Mouse (Mus musculus) E14TG2a.4 (cell line): ENCODE results near the gene Kcna5.
A peak's percentile ranks its signal among the peaks of the same experiment; 100 is the strongest.

Source experiments
- H3K27me3 ChIP-seq: 2 replicates; pipeline ENCODE4 v1.6.1; 2014; ENCODE audit warnings: low read length, control low read depth; ENCODE audit not compliant: insufficient read depth
- H3K36me3 ChIP-seq: 2 replicates; pipeline ENCODE4 v1.6.1; 2014; ENCODE audit warnings: low read length, control low read depth; ENCODE audit not compliant: insufficient read depth
- H3K4me1 ChIP-seq: replicated peaks from 2 replicates; pipeline ENCODE4 v1.6.1; 2014; ENCODE audit warnings: low read depth, low read length, control low read depth
- H3K4me3 ChIP-seq: replicated peaks from 2 replicates; pipeline ENCODE4 v1.5.1; 2014; ENCODE audit warnings: mild to moderate bottlenecking, low read length
- H3K9me3 ChIP-seq: 2 replicates; pipeline ENCODE4 v1.6.1; 2014; ENCODE audit warnings: low read length, control low read depth
- CTCF ChIP-seq: conservative IDR thresholded peaks from 2 replicates; pipeline ENCODE4 v1.5.1; 2014; ENCODE audit warnings: low read length
- NANOG ChIP-seq: IDR thresholded peaks from 2 replicates; pipeline ENCODE4 v1.6.1; 2014; ENCODE audit warnings: borderline replicate concordance, low read length, mixed read lengths
- POU5F1 ChIP-seq: IDR thresholded peaks from 2 replicates; pipeline ENCODE4 v1.6.1; 2014; ENCODE audit warnings: low read length, borderline replicate concordance

The Kcna5 gene

GRCm38 (mm10) chr6:126568046-126568830, 33.0 kb upstream of the Kcna5 start:
- Histone ChIP-seq H3K36me3 (no peaks in the 10 kb centered on the region), H3K27me3 (peaks cover 4% of the 10 kb centered on the region; the same call in 1 of the 2 replicates), H3K4me3 (no peak overlapping the region), H3K4me1 (no peaks in the 10 kb centered on the region), H3K9me3 (peaks cover 19% of the 10 kb centered on the region)
- TF ChIP-seq CTCF = no peak
- no peak for TF ChIP-seq POU5F1
- no peak for TF ChIP-seq NANOG

GRCm38 (mm10) chr6:126567326-126567725, 32.1 kb upstream of the Kcna5 start:
- no peak for TF ChIP-seq CTCF
- TF ChIP-seq POU5F1 = no peak
- TF ChIP-seq NANOG = no peak

GRCm38 (mm10) chr6:126564376-126564775, 29.2 kb upstream of the Kcna5 start:
- no peaks in the 10 kb centered on the region for H3K36me3 ChIP-seq
- H3K9me3 ChIP-seq = peaks cover 19% of the 10 kb centered on the region
- no peaks in the 10 kb centered on the region for H3K4me1 ChIP-seq
- H3K27me3 ChIP-seq = peaks cover 9% of the 10 kb centered on the region
- TF ChIP-seq POU5F1 (no peak), CTCF (no peak), NANOG (no peak)
- H3K4me3 ChIP-seq = no peak overlapping the region

More at GRCm38 (mm10) chr6:126567326-126567725, 32.1 kb upstream of the Kcna5 start:
- H3K4me1 ChIP-seq = no peaks in the 10 kb centered on the region
- H3K4me3 ChIP-seq = no peak overlapping the region
- peaks cover 19% of the 10 kb centered on the region for H3K9me3 ChIP-seq
- no peaks in the 10 kb centered on the region for H3K36me3 ChIP-seq
- peaks cover 4% of the 10 kb centered on the region; the same call in 1 of the 2 replicates for H3K27me3 ChIP-seq

GRCm38 (mm10) chr6:126563898-126564297, 28.7 kb upstream of the Kcna5 start:
- H3K4me3 ChIP-seq = no peak overlapping the region
- H3K36me3 ChIP-seq = no peaks in the 10 kb centered on the region
- H3K27me3 ChIP-seq = peaks cover 9% of the 10 kb centered on the region
- H3K9me3 ChIP-seq = peaks cover 19% of the 10 kb centered on the region
- TF ChIP-seq POU5F1 (no peak), NANOG (no peak), CTCF (peak; percentile 78)
- H3K4me1 ChIP-seq = no peaks in the 10 kb centered on the region

GRCm38 (mm10) chr6:126561702-126562101, 26.5 kb upstream of the Kcna5 start:
- H3K9me3 ChIP-seq = peaks cover 16% of the 10 kb centered on the region

GRCm38 (mm10) chr6:126560696-126561095, 25.5 kb upstream of the Kcna5 start:
- Histone ChIP-seq H3K27me3 (peaks cover 9% of the 10 kb centered on the region), H3K36me3 (no peaks in the 10 kb centered on the region), H3K4me1 (no peaks in the 10 kb centered on the region), H3K9me3 (peaks cover 11% of the 10 kb centered on the region), H3K4me3 (no peak overlapping the region)
- no peak for TF ChIP-seq NANOG
- TF ChIP-seq POU5F1 = no peak
- no peak for TF ChIP-seq CTCF

More at GRCm38 (mm10) chr6:126561702-126562101, 26.5 kb upstream of the Kcna5 start:
- no peaks in the 10 kb centered on the region for H3K4me1 ChIP-seq
- H3K4me3 ChIP-seq = no peak overlapping the region
- peak; percentile 33 for TF ChIP-seq CTCF
- no peak for TF ChIP-seq NANOG
- TF ChIP-seq POU5F1 = no peak
- H3K36me3 ChIP-seq = no peaks in the 10 kb centered on the region
- H3K27me3 ChIP-seq = peaks cover 9% of the 10 kb centered on the region

- Histone ChIP-seq H3K4me1 (no peaks in the 10 kb centered on the region), H3K27me3 (peaks cover 9% of the 10 kb centered on the region), H3K9me3 (peaks cover 4% of the 10 kb centered on the region; the same call in 1 of the 2 replicates), H3K36me3 (no peaks in the 10 kb centered on the region), H3K4me3 (no peak overlapping the region)
- TF ChIP-seq CTCF = no peak
- TF ChIP-seq POU5F1 = no peak
- TF ChIP-seq NANOG = no peak
Measured at GRCm38 (mm10) chr6:126560036-126560435, 24.8 kb upstream of the Kcna5 start.

- H3K27me3 ChIP-seq = peaks cover 10% of the 10 kb centered on the region
- peaks cover 2% of the 10 kb centered on the region; the same call in 1 of the 2 replicates for H3K9me3 ChIP-seq
- no peak for TF ChIP-seq CTCF
- no peak for TF ChIP-seq NANOG
- no peak for TF ChIP-seq POU5F1
- no peak overlapping the region for H3K4me3 ChIP-seq
- H3K36me3 ChIP-seq = no peaks in the 10 kb centered on the region
- H3K4me1 ChIP-seq = no peaks in the 10 kb centered on the region
Measured at GRCm38 (mm10) chr6:126558276-126558675, 23.1 kb upstream of the Kcna5 start.

- H3K4me1 ChIP-seq = no peaks in the 10 kb centered on the region
- no peaks in the 10 kb centered on the region for H3K36me3 ChIP-seq
- TF ChIP-seq CTCF (no peak), NANOG (no peak), POU5F1 (no peak)
- no peak overlapping the region for H3K4me3 ChIP-seq
- H3K27me3 ChIP-seq = peaks cover 6% of the 10 kb centered on the region
- peaks cover 2% of the 10 kb centered on the region; the same call in 1 of the 2 replicates for H3K9me3 ChIP-seq
Measured at GRCm38 (mm10) chr6:126553812-126554211, 18.6 kb upstream of the Kcna5 start.
